Mouse (Mus musculus): Measurements from ENCODE around the gene Bola2. TPM values are rescaled to one million over a fixed set of nuclear protein-coding genes. Genes with fewer than 3 reads are reported as not detected.
"Not testable (repeated sequence)": the region's sequence is repeated elsewhere in the genome, so short reads cannot be mapped to it uniquely, and the experiment has no call there.

Bola2 gene
- total RNA-seq, 2 experiments from 2014 or later, result 5.1 to 9.2 TPM

DNA sequence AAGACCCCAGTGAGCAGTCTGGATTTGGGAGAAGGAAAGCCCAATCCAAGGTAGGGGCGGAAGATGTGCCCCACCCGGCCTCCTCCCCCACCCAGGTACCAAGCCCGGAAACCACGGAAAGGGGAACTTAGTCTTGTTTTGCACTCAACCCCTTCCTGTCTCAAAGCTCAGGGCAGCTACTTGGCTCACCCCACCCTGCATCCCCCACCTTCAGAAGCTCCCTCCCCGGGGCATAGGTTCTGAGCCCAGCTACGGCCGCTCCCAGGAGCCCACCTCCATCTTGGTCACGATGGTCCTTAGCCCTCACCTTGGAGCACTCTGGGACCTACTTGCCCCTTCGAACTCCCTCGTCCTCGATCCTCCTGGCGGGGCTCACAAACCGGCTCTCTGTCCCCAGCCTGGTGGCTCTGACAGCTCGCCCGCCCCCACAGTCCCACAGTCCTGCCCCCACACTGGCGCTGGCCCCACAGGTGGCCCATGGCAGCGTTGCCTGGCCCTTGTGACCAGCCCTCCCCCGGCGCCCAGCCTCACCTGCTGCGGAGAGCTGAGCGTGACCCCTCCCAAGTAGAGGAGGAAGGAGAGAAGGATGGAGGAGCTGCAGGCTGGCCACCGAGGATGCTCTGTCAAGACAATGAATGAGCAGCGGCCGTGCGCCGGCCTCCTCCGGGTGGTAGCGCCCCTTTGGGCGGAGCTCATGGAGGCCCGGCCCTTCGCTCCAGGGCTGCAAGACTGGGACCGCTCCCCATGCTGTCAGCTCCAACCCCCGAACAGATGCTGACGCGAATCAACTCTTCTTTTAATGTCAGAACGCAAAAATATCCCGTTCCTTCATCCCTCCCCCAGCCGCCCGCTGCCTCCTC lies 9.2 kb downstream of the Bola2 start:
- ATAC-seq (replicated peaks; ENCODE audit: low FRiP score, poor library complexity, severe bottlenecking), result no peak

GRCm38 (mm10) chr7:126707442-126708174 lies 12.4 kb downstream of the Bola2 start, which contains the start of gene Coro1a:
TSS of gene Coro1a (minus strand) at chr7:126707787.
- no peak for ATAC-seq (replicated peaks; ENCODE audit: low FRiP score, poor library complexity, severe bottlenecking)

DNA sequence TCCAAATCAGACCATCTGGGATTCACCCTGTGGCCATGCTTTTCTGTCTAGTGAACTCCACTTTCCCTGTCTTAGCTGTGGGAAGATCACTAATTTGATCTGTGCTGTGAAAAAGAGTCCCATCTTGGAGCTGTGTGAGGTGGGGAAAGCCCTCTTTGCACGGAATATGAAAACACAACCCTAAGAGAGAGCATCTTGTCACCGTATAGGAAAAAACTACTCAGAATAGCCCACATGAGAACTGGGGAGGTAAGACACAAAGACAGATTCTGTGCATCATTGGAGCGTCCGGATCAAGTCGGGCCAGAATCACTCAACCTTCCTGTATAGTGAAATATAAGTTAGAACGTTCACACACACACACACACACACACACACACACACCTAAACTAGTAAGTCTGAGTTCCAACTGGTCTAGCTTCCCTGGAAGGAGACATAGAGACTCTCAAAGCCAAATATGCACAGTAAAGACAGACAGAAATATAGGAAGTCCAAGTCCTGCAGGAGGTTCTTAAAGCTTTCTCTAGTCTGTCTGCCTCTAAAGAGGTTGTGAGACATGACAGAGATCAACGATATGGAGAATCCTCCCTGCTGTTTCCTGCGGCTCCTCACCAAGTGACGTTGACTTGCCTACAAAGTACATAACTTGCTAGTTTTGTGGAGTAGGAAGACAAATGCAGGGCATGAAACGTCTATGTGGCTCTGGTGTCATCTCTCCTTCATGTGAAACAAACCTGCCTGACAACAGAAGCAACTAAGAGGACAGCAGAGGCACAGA lies 13.2 kb downstream of the Bola2 start:
- no peak for ATAC-seq (replicated peaks; ENCODE audit: low FRiP score, poor library complexity, severe bottlenecking)

GRCm38 (mm10) chr7:126710266-126710665 lies 15.1 kb downstream of the Bola2 start:
- ATAC-seq (replicated peaks; ENCODE audit: low FRiP score, poor library complexity, severe bottlenecking), result no peak

GRCm38 (mm10) chr7:126711910-126712309 lies 16.7 kb downstream of the Bola2 start:
- ATAC-seq (replicated peaks; ENCODE audit: low FRiP score, poor library complexity, severe bottlenecking), result no peak

- no peak for ATAC-seq (replicated peaks; ENCODE audit: low FRiP score, poor library complexity, severe bottlenecking)
Measured at GRCm38 (mm10) chr7:126715679-126716078, 20.5 kb downstream of the Bola2 start.

GRCm38 (mm10) chr7:126717566-126717965 lies 22.4 kb downstream of the Bola2 start:
- ATAC-seq (replicated peaks; ENCODE audit: low FRiP score, poor library complexity, severe bottlenecking), result no peak

DNA sequence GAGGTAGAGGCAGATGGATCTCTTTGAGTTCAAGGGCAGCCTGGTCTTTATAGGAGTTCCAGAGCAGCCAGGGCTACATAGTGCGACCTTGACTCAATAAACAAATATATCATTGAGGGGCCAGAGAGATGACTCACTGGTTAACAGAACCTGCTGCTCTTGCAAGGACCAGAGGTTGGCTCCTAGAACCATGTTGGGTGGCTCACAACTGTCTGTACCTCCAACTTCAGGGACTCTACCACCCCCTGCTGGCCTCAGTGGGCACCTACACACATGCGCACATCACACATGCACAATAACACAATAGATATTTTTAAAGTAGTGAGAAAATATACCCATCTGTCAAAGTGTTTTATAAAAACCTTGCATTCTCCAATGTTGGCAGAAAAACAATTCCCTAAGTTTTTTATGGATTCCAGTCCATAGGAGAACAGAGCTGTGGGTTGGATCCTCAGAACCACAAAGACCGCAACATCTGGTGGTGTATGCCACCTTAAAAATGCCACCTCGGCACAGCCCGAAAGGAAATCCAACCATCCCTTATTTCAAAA lies 23.7 kb downstream of the Bola2 start:
- ATAC-seq (replicated peaks; ENCODE audit: low FRiP score, poor library complexity, severe bottlenecking), result 0 out of 2 replicates have a peak, but pooled peaks have one; percentile 48

- ATAC-seq (replicated peaks; ENCODE audit: low FRiP score, poor library complexity, severe bottlenecking), result no peak
Measured at GRCm38 (mm10) chr7:126721635-126722034, 26.4 kb downstream of the Bola2 start.

DNA sequence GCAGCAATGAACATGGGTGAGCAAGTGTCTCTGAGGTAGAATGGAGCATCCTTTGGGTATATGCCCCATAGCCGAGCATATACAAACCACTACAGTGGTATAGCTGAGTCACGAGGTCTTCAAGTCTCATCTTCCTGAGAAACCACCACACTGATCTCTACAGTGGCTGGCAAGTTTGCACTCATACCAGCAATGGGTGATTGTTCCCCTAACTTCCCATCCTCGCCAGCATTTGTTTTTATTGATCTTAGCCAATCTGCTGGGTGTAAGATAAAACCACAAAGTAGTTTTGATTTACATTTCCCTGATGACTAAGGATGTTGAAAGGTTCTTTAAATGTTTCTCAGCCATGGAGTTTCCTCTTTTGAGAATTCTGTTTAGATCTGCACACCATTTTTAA lies 29.9 kb downstream of the Bola2 start:
- ATAC-seq (replicated peaks; ENCODE audit: low FRiP score, poor library complexity, severe bottlenecking), result no peak

DNA sequence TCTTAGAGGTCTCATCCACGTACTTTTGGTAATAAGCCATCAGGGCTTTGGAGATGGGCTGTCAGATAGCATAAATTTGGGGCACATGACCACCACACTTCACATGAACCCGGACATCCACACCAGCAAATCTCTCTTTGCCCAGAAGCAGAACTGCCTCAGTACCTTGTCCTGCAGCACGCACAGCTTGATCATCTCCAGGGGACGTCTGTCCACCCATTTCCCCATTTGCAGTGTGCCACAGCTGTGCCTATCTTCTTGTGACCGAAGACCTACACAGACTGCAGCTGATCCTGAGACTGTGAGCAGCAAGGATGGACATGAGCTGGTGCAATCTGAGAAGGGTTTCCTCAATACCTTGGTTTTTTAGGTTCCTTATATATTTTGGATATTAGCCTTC lies 30.5 kb downstream of the Bola2 start:
- ATAC-seq (replicated peaks; ENCODE audit: low FRiP score, poor library complexity, severe bottlenecking), result no peak

- ATAC-seq (replicated peaks; ENCODE audit: low FRiP score, poor library complexity, severe bottlenecking), result not testable (repeated sequence)
Measured at GRCm38 (mm10) chr7:126730256-126730789, 35.1 kb downstream of the Bola2 start.

- no peak for ATAC-seq (replicated peaks; ENCODE audit: low FRiP score, poor library complexity, severe bottlenecking)
Measured at GRCm38 (mm10) chr7:126736122-126736521, 40.9 kb downstream of the Bola2 start.

GRCm38 (mm10) chr7:126739551-126739950 lies 44.4 kb downstream of the Bola2 start:
- no peak for ATAC-seq (replicated peaks; ENCODE audit: low FRiP score, poor library complexity, severe bottlenecking)

DNA sequence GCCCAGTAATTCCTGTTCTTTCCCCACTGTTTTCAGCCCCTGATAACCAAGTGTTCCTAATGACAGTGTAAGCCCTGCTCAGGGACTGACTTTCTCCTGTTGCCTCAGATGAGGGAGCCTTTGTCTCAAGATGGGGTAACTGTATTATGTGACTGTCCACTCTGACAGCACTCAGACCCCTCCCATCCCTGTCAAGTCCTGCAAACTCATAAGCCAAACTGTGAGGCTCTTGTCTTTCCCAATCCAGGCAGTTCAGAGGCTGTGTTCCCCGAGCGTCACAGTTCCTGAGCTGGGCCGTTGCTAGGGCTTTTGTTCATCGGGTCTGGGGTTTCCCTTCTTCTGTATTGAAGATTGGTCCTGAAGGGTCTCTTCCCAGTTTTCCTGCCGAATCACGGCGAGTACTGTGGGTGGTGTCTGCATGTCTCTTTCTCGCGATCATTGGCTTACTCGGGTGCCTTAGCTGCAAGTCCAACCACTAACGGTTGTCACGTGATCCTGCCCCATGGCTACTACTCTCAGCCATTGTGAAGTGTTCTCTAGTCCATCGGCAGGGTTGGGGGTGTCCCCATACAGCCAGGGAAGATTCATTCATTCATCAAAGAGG lies 45.0 kb downstream of the Bola2 start:
- ATAC-seq (replicated peaks; ENCODE audit: low FRiP score, poor library complexity, severe bottlenecking), result no peak

- ATAC-seq (replicated peaks; ENCODE audit: low FRiP score, poor library complexity, severe bottlenecking), result no peak
Measured at GRCm38 (mm10) chr7:126740977-126741376, 45.8 kb downstream of the Bola2 start.

- no peak for ATAC-seq (replicated peaks; ENCODE audit: low FRiP score, poor library complexity, severe bottlenecking)
Measured at GRCm38 (mm10) chr7:126741452-126741851, 46.3 kb downstream of the Bola2 start.

GRCm38 (mm10) chr7:126741964-126742482 lies 46.8 kb downstream of the Bola2 start:
- ATAC-seq (replicated peaks; ENCODE audit: low FRiP score, poor library complexity, severe bottlenecking), result no peak

DNA sequence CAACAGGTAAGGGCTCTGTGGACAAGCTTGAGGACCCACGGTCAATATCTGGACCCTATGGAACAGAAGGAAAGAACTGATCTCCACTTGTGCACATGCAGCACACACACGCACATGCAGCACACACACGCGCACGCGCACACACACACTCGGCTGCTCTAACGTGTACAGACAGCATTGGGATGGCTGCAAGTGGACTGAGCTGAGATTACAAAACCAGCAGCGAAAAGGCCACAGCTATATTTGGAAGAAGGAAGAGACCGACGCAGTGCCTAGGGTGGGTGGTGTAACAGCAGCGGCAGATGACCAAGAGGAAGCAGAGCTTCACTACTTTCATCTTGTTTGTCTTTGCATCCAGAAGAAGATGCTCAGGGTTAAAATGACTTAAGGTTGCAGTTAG lies 50.9 kb downstream of the Bola2 start:
- no peak for ATAC-seq (replicated peaks; ENCODE audit: low FRiP score, poor library complexity, severe bottlenecking)

All from erythroid progenitor cell, adult 5-6 weeks (primary cell).